Mouse (Mus musculus) Patski (cell line): ENCODE results near the gene Prodh2. TPM values are rescaled to one million over a fixed set of nuclear protein-coding genes. Genes with fewer than 3 reads are reported as not detected.

Source experiments
- ATAC-seq: fragments of 100-300 bp; one replicate; pipeline ENCODE4 v1.8.0; 2021
- CTCF ChIA-PET: fragments of 350-600 bp; sonication (Branson Sonifier 250); formaldehyde crosslinking; loops from one replicate; lab custom pipeline; 2022; ENCODE audit warnings: inconsistent platforms; lab: Charles Lee
- POLR2A ChIA-PET: fragments of 350-600 bp; sonication (Branson Sonifier 250); formaldehyde crosslinking; loops from one replicate; lab custom pipeline; 2022; ENCODE audit warnings: antibody characterized with exemption, inconsistent platforms; lab: Charles Lee
- DNase-seq: peaks from one replicate; pipeline ENCODE4 v3.0.0-alpha.2; 2011; ENCODE audit warnings: low read depth, low spot score
- H3K27me3 ChIP-seq: fragments of 371-371 bp; one replicate; pipeline ENCODE4 v1.5.1; 2021
- CTCF ChIP-seq: fragments of 100-300 bp; IDR thresholded peaks from one replicate; pipeline ENCODE4 v1.5.1; 2021
- in situ Hi-C: fragments of 300-500 bp; cut with MboI; formaldehyde crosslinking; loops from 3 replicates; pipeline ENCODE4 v1.11.1; 2018; ENCODE audit warnings: low pct_unique_long_range_greater_than_20kb, mixed read lengths
- polyA plus RNA-seq: library from polyadenylated mRNA; unstranded; gene quantifications from one replicate; pipeline ENCODE4 v1.2.3, GENCODE M21; 2021

Gene Prodh2
- polyA plus RNA-seq, 1 experiment from 2014 or later: 0.05 TPM

GRCm38 (mm10) chr7:30522871-30523270 is 29.4 kb downstream of the Prodh2 start:
- DNase-seq (no peak), ATAC-seq (no peak)
- CTCF ChIA-PET: no interaction called here
- in situ Hi-C loops: no loop called here
- no peak for TF ChIP-seq CTCF
- H3K27me3 ChIP-seq: no peaks in the 10 kb centered on the region
- POLR2A ChIA-PET: no interaction called here

- no peak for DNase-seq
- ChIA-PET CTCF (interaction anchor here (1.1 kb wide), 1 partner anchor 31 kb away, joined by 4 read pairs; the partner anchor contains the start of gene Prodh2), POLR2A (no interaction called here)
- no peaks in the 10 kb centered on the region for H3K27me3 ChIP-seq
- TF ChIP-seq CTCF: no peak
- ATAC-seq: no peak
- in situ Hi-C loops: no loop called here
Observed at GRCm38 (mm10) chr7:30524487-30524886, 31.1 kb downstream of the Prodh2 start.

GRCm38 (mm10) chr7:30525954-30526353 is 32.5 kb downstream of the Prodh2 start:
- no peak for ATAC-seq
- DNase-seq: no peak
- CTCF ChIA-PET: no interaction called here
- POLR2A ChIA-PET: no interaction called here
- no peaks in the 10 kb centered on the region for H3K27me3 ChIP-seq
- in situ Hi-C loops: no loop called here
- TF ChIP-seq CTCF: no peak

GRCm38 (mm10) chr7:30526399-30526798 is 33.0 kb downstream of the Prodh2 start:
- DNase-seq: no peak
- in situ Hi-C loops: no loop called here
- no peak for TF ChIP-seq CTCF
- no peak for ATAC-seq
- no peaks in the 10 kb centered on the region for H3K27me3 ChIP-seq
- ChIA-PET CTCF (no interaction called here), POLR2A (no interaction called here)

- POLR2A ChIA-PET: interaction anchor here (0.6 kb wide), 1 partner anchor 322 kb away, joined by 9 read pairs; no protein-coding TSS in a partner anchor
- ATAC-seq: no peak
- CTCF ChIA-PET: no interaction called here
- no peak for TF ChIP-seq CTCF
- no peak for DNase-seq
- no peaks in the 10 kb centered on the region for H3K27me3 ChIP-seq
- in situ Hi-C loops: no loop called here
Observed at GRCm38 (mm10) chr7:30526981-30527380, 33.6 kb downstream of the Prodh2 start.

GRCm38 (mm10) chr7:30531291-30531815 is 37.9 kb downstream of the Prodh2 start:
- ChIA-PET POLR2A (no interaction called here), CTCF (interaction anchor here (1.1 to 2.3 kb wide), 3 partner anchors 11 to 40 kb away, joined by 3 to 13 read pairs (median 4); no protein-coding TSS in a partner anchor)
- DNase-seq (no peak), ATAC-seq (no peak)
- TF ChIP-seq CTCF: no peak
- no peaks in the 10 kb centered on the region for H3K27me3 ChIP-seq
- in situ Hi-C loops: no loop called here

GRCm38 (mm10) chr7:30532931-30533330 is 39.5 kb downstream of the Prodh2 start:
- POLR2A ChIA-PET: no interaction called here
- CTCF ChIA-PET: interaction anchor here (2.3 kb wide), 1 partner anchor 41 kb away, joined by 13 read pairs; no protein-coding TSS in a partner anchor
- no peaks in the 10 kb centered on the region for H3K27me3 ChIP-seq
- TF ChIP-seq CTCF: no peak
- DNase-seq (no peak), ATAC-seq (no peak)
- in situ Hi-C loops: no loop called here

GRCm38 (mm10) chr7:30533941-30534632 is 40.7 kb downstream of the Prodh2 start:
- POLR2A ChIA-PET: interaction anchor here (0.5 kb wide), 1 partner anchor 197 kb away, joined by 3 read pairs; no protein-coding TSS in a partner anchor

GRCm38 (mm10) chr7:30534633-30535577 is 41.5 kb downstream of the Prodh2 start, which contains the start of gene Arhgap33:
TSS of gene Arhgap33 (minus strand) at chr7:30535060.
- in situ Hi-C loops: no loop called here
- TF ChIP-seq CTCF: no peak
- H3K27me3 ChIP-seq: no peaks in the 10 kb centered on the region
- ChIA-PET POLR2A (interaction anchor here (0.7 to 1.2 kb wide), 2 partner anchors 18 to 217 kb away, joined by 3 to 4 read pairs; no protein-coding TSS in a partner anchor), CTCF (interaction anchor here (1.1 to 1.9 kb wide), 2 partner anchors 18 to 91 kb away, joined by 3 to 6 read pairs; partner anchors contain the start of genes Cox6b1, Hspb6 and Proser3)
- ATAC-seq (peak; percentile 87), DNase-seq (peak; percentile 77)

More at GRCm38 (mm10) chr7:30533941-30534632, 40.7 kb downstream of the Prodh2 start:
- TF ChIP-seq CTCF: no peak
- CTCF ChIA-PET: no interaction called here
- no peaks in the 10 kb centered on the region for H3K27me3 ChIP-seq
- DNase-seq: no peak
- no peak for ATAC-seq
- in situ Hi-C loops: no loop called here

GRCm38 (mm10) chr7:30540572-30540971 is 47.1 kb downstream of the Prodh2 start:
- in situ Hi-C loops: no loop called here
- TF ChIP-seq CTCF: no peak
- no peak for DNase-seq
- POLR2A ChIA-PET: no interaction called here
- H3K27me3 ChIP-seq: no peaks in the 10 kb centered on the region
- no peak for ATAC-seq
- CTCF ChIA-PET: interaction anchor here (1.2 kb wide), 1 partner anchor 11 kb away, joined by 3 read pairs; no protein-coding TSS in a partner anchor
